Mouse (Mus musculus): Measurements from ENCODE around the gene Cisd2. TPM values are rescaled to one million over a fixed set of nuclear protein-coding genes. Genes with fewer than 3 reads are reported as not detected.

Cisd2 gene
- polyA plus RNA-seq, 1 experiment: 26.6 TPM

GRCm38 (mm10) chr3:135357394-135357793 is 66.3 kb downstream of the Cisd2 start:
- no peak for TF ChIP-seq CTCF (IDR thresholded peaks at IDR 0.05; ENCODE audit: extremely low read depth, insufficient read length, insufficient replicate concordance, low read depth, low read length)
- no peak for TF ChIP-seq POLR2A (IDR thresholded peaks at IDR 0.05; ENCODE audit: low read depth, low read length)
- Histone ChIP-seq H3K36me3 (ENCODE audit: control insufficient read depth, insufficient read depth, low read length) (no peaks in the 10 kb centered on the region), H3K4me3 (ENCODE audit: low read depth, low read length) (no peak overlapping the region), H3K4me1 (ENCODE audit: control insufficient read depth, insufficient read depth, insufficient read length, low read length) (no peaks in the 10 kb centered on the region), H3K27me3 (ENCODE audit: control insufficient read depth, insufficient read depth, low read length) (0 out of 2 replicates have a peak, but pooled peaks cover 2% of the 10 kb centered on the region), H3K27ac (ENCODE audit: insufficient read depth, low read depth, low read length) (no peak overlapping the region)
- 86% methylated on average over 4 of the region's 4 CpGs for WGBS

Other genes starting within 250 kb of the Cisd2 start
- 0.18 and 0.66 TPM in 2 replicates for gene Cenpe, start 211.4 kb downstream of the Cisd2 start, polyA plus RNA-seq (2012; rRNA removed)
- gene Bdh2, start 142.7 kb downstream of the Cisd2 start, polyA plus RNA-seq (2012; rRNA removed): 0.77 and 0.84 TPM in 2 replicates
- gene Slc9b2, start 116.2 kb downstream of the Cisd2 start, polyA plus RNA-seq (2012; rRNA removed): 0.15 TPM in 1 of 2 replicates, not detected in the other
- not detected in 2 replicates for gene Slc9b1, start 75.9 kb downstream of the Cisd2 start, polyA plus RNA-seq (2012; rRNA removed)
- gene Ube2d3, start 14.2 kb upstream of the Cisd2 start, polyA plus RNA-seq (2012; rRNA removed): 192 and 259 TPM in 2 replicates
- 2.0 and 2.6 TPM in 2 replicates for gene Manba, start 61.7 kb upstream of the Cisd2 start, polyA plus RNA-seq (2012; rRNA removed)